Mouse (Mus musculus): ENCODE measurements around the gene Cic. TPM values are rescaled to one million over a fixed set of nuclear protein-coding genes. Genes with fewer than 3 reads are reported as not detected.
A peak's percentile ranks its signal among the peaks of the same experiment; 100 is the strongest.

Cic gene
- polyA plus RNA-seq, 1 experiment from 2014 or later: 28.4 TPM

DNA sequence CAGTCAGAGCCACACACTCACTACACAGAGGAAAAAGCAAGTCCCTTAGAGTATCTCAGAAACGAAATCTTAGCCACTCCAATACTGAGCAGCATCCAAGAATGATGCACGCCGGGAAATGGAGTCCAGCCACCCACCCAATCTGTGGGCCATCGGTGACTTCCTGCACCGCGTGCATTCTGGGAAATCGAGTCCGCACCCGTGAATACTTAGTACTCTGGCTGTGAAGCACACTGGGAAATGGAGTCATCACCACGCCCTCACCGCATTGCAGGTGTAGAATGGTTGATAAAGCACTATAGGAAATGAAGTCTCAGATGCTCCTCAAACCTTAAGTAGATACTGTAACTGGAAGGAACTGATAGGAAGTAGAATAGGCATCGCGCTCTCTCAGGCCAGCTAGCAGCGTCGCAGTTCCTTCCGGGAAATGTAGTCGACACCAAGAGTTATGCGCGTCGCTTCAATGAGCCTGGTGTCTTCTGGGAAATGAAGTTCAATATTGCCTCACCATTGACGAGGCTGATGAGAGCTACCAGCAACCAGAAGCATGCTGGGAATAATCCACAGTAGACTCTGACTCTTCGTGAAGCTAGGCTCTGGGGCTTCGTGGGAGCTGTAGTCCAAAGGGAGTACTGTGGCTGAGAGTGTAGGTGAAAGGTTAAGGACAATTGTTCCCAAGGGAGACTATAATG lies 29.3 kb upstream of the Cic start:
- H3K4me3 ChIP-seq (ENCODE audit: control insufficient read depth in 1 of 2, insufficient read depth in 1 of 2, low read depth in 1 of 2, low read length in 2 of 2): peak overlapping the region; percentile 61 to 93
- no peaks in the 10 kb centered on the region for H3K27me3 ChIP-seq (ENCODE audit: control insufficient read depth, insufficient read depth, low read length)
- peak overlapping the region; percentile 83 to 90 for H3K27ac ChIP-seq (replicated peaks in 1 of 2; ENCODE audit: control insufficient read depth in 1 of 2, insufficient read depth in 1 of 2, low read depth in 2 of 2, low read length in 2 of 2)
- H3K4me1 ChIP-seq (ENCODE audit: control insufficient read depth in 2 of 2, insufficient read depth in 2 of 2, low read length in 2 of 2): peaks cover 5 to 26% of the 10 kb centered on the region in 2 experiments; a peak in 3 of 4 replicates
- peak; percentile 87 for ATAC-seq (ENCODE audit: insufficient number of reproducible peaks, insufficient read depth, low FRiP score, low read depth)
- WGBS: under 1% methylated on average over 23 of the region's 23 CpGs
- peaks cover 50% of the 10 kb centered on the region for H3K36me3 ChIP-seq (ENCODE audit: control insufficient read depth, insufficient read depth, low read length)
- peak overlapping the region; percentile 63 for H3K9ac ChIP-seq (ENCODE audit: low read length)
- no peaks in the 10 kb centered on the region for H3K9me3 ChIP-seq (ENCODE audit: control insufficient read depth, low read length)
- peak overlapping the region; percentile 85 for H3K4me2 ChIP-seq (ENCODE audit: low read length)

GRCm38 (mm10) chr7:25238829-25239623 lies 28.5 kb upstream of the Cic start:
- Histone ChIP-seq H3K36me3 (ENCODE audit: control insufficient read depth, insufficient read depth, low read length) (peaks cover 50% of the 10 kb centered on the region), H3K4me1 (ENCODE audit: control insufficient read depth in 2 of 2, insufficient read depth in 2 of 2, low read length in 2 of 2) (peaks cover 5 to 26% of the 10 kb centered on the region in 2 experiments; a peak in 3 of 4 replicates), H3K9ac (ENCODE audit: low read length) (peak overlapping the region; percentile 63), H3K4me3 (ENCODE audit: control insufficient read depth in 1 of 2, insufficient read depth in 1 of 2, low read depth in 1 of 2, low read length in 2 of 2) (peak overlapping the region; percentile 24 to 93), H3K4me2 (ENCODE audit: low read length) (peak overlapping the region; percentile 85), H3K27me3 (ENCODE audit: control insufficient read depth, insufficient read depth, low read length) (no peaks in the 10 kb centered on the region), H3K9me3 (ENCODE audit: control insufficient read depth, low read length) (no peaks in the 10 kb centered on the region), H3K27ac (replicated peaks in 1 of 2; ENCODE audit: control insufficient read depth in 1 of 2, insufficient read depth in 1 of 2, low read depth in 2 of 2, low read length in 2 of 2) (peak overlapping the region; percentile 75 to 83)
- 2% methylated on average over 30 of the region's 30 CpGs for WGBS
- peak; percentile 40 for ATAC-seq (ENCODE audit: insufficient number of reproducible peaks, insufficient read depth, low FRiP score, low read depth)

DNA sequence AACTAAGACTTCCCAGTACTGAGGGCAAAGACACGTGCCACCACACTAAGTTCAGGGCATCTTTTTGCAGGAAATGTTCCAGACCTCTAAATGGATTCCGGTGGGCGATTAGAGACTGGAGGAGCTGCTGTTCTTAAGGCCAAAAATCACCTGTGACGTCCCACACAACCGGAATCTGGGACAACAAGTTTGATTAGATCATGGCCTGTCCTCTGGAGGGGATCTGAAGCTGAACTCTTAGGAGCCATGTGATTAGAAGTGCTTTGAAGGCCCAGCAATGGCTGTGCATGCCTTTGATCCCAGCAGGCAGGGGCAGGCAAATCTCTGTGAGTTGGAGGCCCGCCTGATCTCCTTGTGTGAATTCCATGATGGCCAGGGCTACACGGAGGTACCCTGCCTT lies 26.9 kb upstream of the Cic start:
- H3K9ac ChIP-seq (ENCODE audit: low read length): no peak overlapping the region
- no peak overlapping the region for H3K4me2 ChIP-seq (ENCODE audit: low read length)
- H3K27me3 ChIP-seq (ENCODE audit: control insufficient read depth, insufficient read depth, low read length): no peaks in the 10 kb centered on the region
- no peaks in the 10 kb centered on the region for H3K9me3 ChIP-seq (ENCODE audit: control insufficient read depth, low read length)
- peaks cover 5 to 37% of the 10 kb centered on the region in 2 experiments for H3K4me1 ChIP-seq (ENCODE audit: control insufficient read depth in 2 of 2, insufficient read depth in 2 of 2, low read length in 2 of 2)
- H3K4me3 ChIP-seq (ENCODE audit: control insufficient read depth in 1 of 2, insufficient read depth in 1 of 2, low read depth in 1 of 2, low read length in 2 of 2): no peak overlapping the region
- no peak for ATAC-seq (ENCODE audit: insufficient number of reproducible peaks, insufficient read depth, low FRiP score, low read depth)
- peak overlapping the region in 1 of 2 experiments; percentile 42; a peak in 1 of 4 replicates for H3K27ac ChIP-seq (replicated peaks in 1 of 2; ENCODE audit: control insufficient read depth in 1 of 2, insufficient read depth in 1 of 2, low read depth in 2 of 2, low read length in 2 of 2)
- H3K36me3 ChIP-seq (ENCODE audit: control insufficient read depth, insufficient read depth, low read length): peaks cover 50% of the 10 kb centered on the region
- 56% methylated on average over 7 of the region's 7 CpGs for WGBS

- Histone ChIP-seq H3K27me3 (ENCODE audit: control insufficient read depth, insufficient read depth, low read length) (no peaks in the 10 kb centered on the region), H3K36me3 (ENCODE audit: control insufficient read depth, insufficient read depth, low read length) (peaks cover 53% of the 10 kb centered on the region), H3K9ac (ENCODE audit: low read length) (no peak overlapping the region), H3K4me1 (ENCODE audit: control insufficient read depth in 2 of 2, insufficient read depth in 2 of 2, low read length in 2 of 2) (peaks cover 9 to 37% of the 10 kb centered on the region in 2 experiments), H3K4me3 (ENCODE audit: control insufficient read depth in 1 of 2, insufficient read depth in 1 of 2, low read depth in 1 of 2, low read length in 2 of 2) (no peak overlapping the region), H3K9me3 (ENCODE audit: control insufficient read depth, low read length) (no peaks in the 10 kb centered on the region), H3K27ac (replicated peaks in 1 of 2; ENCODE audit: control insufficient read depth in 1 of 2, insufficient read depth in 1 of 2, low read depth in 2 of 2, low read length in 2 of 2) (peak overlapping the region; percentile 19 to 42; a peak in 2 of 4 replicates), H3K4me2 (ENCODE audit: low read length) (no peak overlapping the region)
- no peak for ATAC-seq (ENCODE audit: insufficient number of reproducible peaks, insufficient read depth, low FRiP score, low read depth)
- 19% methylated on average over 2 of the region's 2 CpGs for whole genome bisulfite sequencing
Observed at GRCm38 (mm10) chr7:25241062-25241461, 26.4 kb upstream of the Cic start.

GRCm38 (mm10) chr7:25243361-25243760 lies 24.1 kb upstream of the Cic start:
- H3K9ac ChIP-seq (ENCODE audit: low read length): no peak overlapping the region
- no peak overlapping the region for H3K27ac ChIP-seq (replicated peaks in 1 of 2; ENCODE audit: control insufficient read depth in 1 of 2, insufficient read depth in 1 of 2, low read depth in 2 of 2, low read length in 2 of 2)
- ATAC-seq (ENCODE audit: insufficient number of reproducible peaks, insufficient read depth, low FRiP score, low read depth): no peak
- peaks cover 24 to 49% of the 10 kb centered on the region in 2 experiments for H3K4me1 ChIP-seq (ENCODE audit: control insufficient read depth in 2 of 2, insufficient read depth in 2 of 2, low read length in 2 of 2)
- no peaks in the 10 kb centered on the region for H3K27me3 ChIP-seq (ENCODE audit: control insufficient read depth, insufficient read depth, low read length)
- 91% methylated on average over 4 of the region's 4 CpGs for WGBS
- H3K9me3 ChIP-seq (ENCODE audit: control insufficient read depth, low read length): no peaks in the 10 kb centered on the region
- H3K4me2 ChIP-seq (ENCODE audit: low read length): no peak overlapping the region
- H3K36me3 ChIP-seq (ENCODE audit: control insufficient read depth, insufficient read depth, low read length): peaks cover 57% of the 10 kb centered on the region
- H3K4me3 ChIP-seq (ENCODE audit: control insufficient read depth in 1 of 2, insufficient read depth in 1 of 2, low read depth in 1 of 2, low read length in 2 of 2): no peak overlapping the region

DNA sequence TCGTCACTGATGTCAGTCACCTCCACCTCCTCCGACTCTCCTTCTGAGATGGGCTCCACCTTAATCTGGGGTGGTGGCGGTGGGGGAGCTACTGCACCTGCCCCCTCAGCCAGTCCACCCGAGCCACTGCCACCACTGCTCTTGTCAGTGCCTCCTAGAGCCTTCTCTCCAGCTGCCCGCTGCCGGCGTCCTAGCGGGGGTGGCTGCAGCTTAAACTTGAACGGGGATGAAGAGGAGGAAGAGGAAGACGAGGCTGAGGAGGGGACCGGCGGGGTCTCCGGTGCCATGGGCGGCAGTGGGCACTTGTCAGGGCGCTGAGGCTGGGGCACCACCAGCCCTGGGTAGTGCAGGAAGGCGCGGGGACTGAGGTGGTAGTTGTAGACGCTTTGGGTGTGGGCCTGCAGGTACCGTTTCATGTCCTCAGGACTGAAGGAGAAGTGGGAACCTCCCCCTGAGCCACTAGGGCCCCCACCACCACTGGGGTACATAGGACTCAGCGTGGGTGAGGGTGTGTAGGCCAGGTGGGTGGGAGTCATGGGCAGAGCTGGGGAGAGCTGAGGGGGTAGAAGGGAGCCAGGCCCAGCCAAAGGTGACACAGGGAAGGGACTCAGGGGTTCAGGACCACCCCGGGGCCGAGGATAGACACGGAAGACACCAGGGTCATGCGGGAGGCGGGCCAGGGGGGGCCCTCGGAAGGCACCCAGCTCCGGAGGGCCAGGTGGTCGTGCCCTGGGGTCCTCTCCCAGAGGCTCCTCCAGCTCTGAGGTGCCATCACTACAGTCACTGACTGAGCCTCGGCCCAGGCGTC lies 22.7 kb upstream of the Cic start:
- Histone ChIP-seq H3K9ac (ENCODE audit: low read length) (peak overlapping the region; percentile 34; the same call in 1 of the 2 replicates), H3K36me3 (ENCODE audit: control insufficient read depth, insufficient read depth, low read length) (peaks cover 57% of the 10 kb centered on the region), H3K27ac (replicated peaks in 1 of 2; ENCODE audit: control insufficient read depth in 1 of 2, insufficient read depth in 1 of 2, low read depth in 2 of 2, low read length in 2 of 2) (peak overlapping the region in 1 of 2 experiments; percentile 98; a peak in 1 of 4 replicates), H3K27me3 (ENCODE audit: control insufficient read depth, insufficient read depth, low read length) (no peaks in the 10 kb centered on the region), H3K4me2 (ENCODE audit: low read length) (peak overlapping the region; percentile 97; the same call in 1 of the 2 replicates), H3K4me3 (ENCODE audit: control insufficient read depth in 1 of 2, insufficient read depth in 1 of 2, low read depth in 1 of 2, low read length in 2 of 2) (no peak overlapping the region), H3K9me3 (ENCODE audit: control insufficient read depth, low read length) (no peaks in the 10 kb centered on the region), H3K4me1 (ENCODE audit: control insufficient read depth in 2 of 2, insufficient read depth in 2 of 2, low read length in 2 of 2) (peaks cover 24 to 47% of the 10 kb centered on the region in 2 experiments)
- WGBS: 86% methylated on average over 30 of the region's 30 CpGs
- no peak for ATAC-seq (ENCODE audit: insufficient number of reproducible peaks, insufficient read depth, low FRiP score, low read depth)
